Mouse (Mus musculus) embryonic facial prominence, embryonic 14.5 days (tissue): ENCODE measurements around the gene Ncapg2. TPM values are rescaled to one million over a fixed set of nuclear protein-coding genes. Genes with fewer than 3 reads are reported as not detected.

Experiments used
- polyA plus RNA-seq: library from polyadenylated mRNA; unstranded; fragments of >200 nt; fragmentation: Nextera tagmentation; extraction: Ambion mirVana; gene quantifications from 2 replicates; pipeline ENCODE4 v1.2.1, GENCODE M21; 2014

Gene Ncapg2
- polyA plus RNA-seq, 1 experiment from 2014 or later: 40.5 TPM

Other genes starting within 250 kb of the Ncapg2 start
- 18.6 and 23.6 TPM in 2 replicates for gene Wdr60, start 142.4 kb upstream of the Ncapg2 start, polyA plus RNA-seq
- gene Gm11027, start 130.0 kb upstream of the Ncapg2 start, polyA plus RNA-seq: not detected in 2 replicates
- gene Esyt2, start 124.2 kb upstream of the Ncapg2 start, polyA plus RNA-seq: 28.5 and 30.6 TPM in 2 replicates
- 0.30 and 0.65 TPM in 2 replicates for gene Ptprn2, start 80.3 kb downstream of the Ncapg2 start, polyA plus RNA-seq